Mouse (Mus musculus) kidney, adult 2 months (tissue): ENCODE measurements at regions not wholly inside any gene's neighbourhood (a gene's known extent, or its start where the extent isn't known, plus 50 kb on each side); places are given as distances from the start of the nearest gene placed in this dataset.

Experiments
- DNase-seq: peaks from one replicate; pipeline ENCODE4 v3.0.0; 2021
- H3K27ac ChIP-seq: fragments of 200-500 bp; 2 replicates; pipeline ENCODE4 v1.5.1; 2012; ENCODE audit warnings: low read depth, low read length, control low read depth, inconsistent platforms; ENCODE audit not compliant: insufficient read depth
- H3K27me3 ChIP-seq: fragments of 200-500 bp; replicated peaks from 2 replicates; pipeline ENCODE4 v1.6.1; 2012; ENCODE audit warnings: mild to moderate bottlenecking, moderate library complexity, low read length, inconsistent platforms; ENCODE audit not compliant: control insufficient read depth, insufficient read depth
- H3K36me3 ChIP-seq: fragments of 200-500 bp; 2 replicates; pipeline ENCODE4 v1.6.1; 2012; ENCODE audit warnings: mild to moderate bottlenecking, moderate library complexity, low read length, inconsistent platforms; ENCODE audit not compliant: control insufficient read depth, insufficient read depth
- H3K4me1 ChIP-seq: fragments of 200-500 bp; 2 replicates; pipeline ENCODE4 v1.6.1; 2011; ENCODE audit warnings: low read length; ENCODE audit not compliant: control insufficient read depth, insufficient read depth
- H3K4me3 ChIP-seq: fragments of 200-500 bp; 2 replicates; pipeline ENCODE4 v1.5.1; 2011; ENCODE audit warnings: mild to moderate bottlenecking, low read depth, low read length, control low read depth; ENCODE audit not compliant: insufficient read depth
- CTCF ChIP-seq: fragments of 200-500 bp; conservative IDR thresholded peaks from 2 replicates; pipeline ENCODE4 v1.5.1; 2011; ENCODE audit warnings: low read depth, mild to moderate bottlenecking, control low read depth, low read length, moderate library complexity, mixed read lengths; ENCODE audit not compliant: insufficient read depth, insufficient read length
- POLR2A ChIP-seq: fragments of 200-500 bp; IDR thresholded peaks from one replicate; pipeline ENCODE4 v1.6.1; 2011; ENCODE audit warnings: low read depth, low read length, control low read depth
- WGBS: fragments of 180-500 bp; shearing (Covaris S2); methylation state at CpG from one replicate; pipeline ENCODE4 v1.1.7; 2018; 5-methylcytosine and 5-hydroxymethylcytosine counted together

- no peak overlapping the region for H3K27ac ChIP-seq
Observed at GRCm38 (mm10) chr16:24208118-24208517, 185.2 kb upstream of the Lpp start.

DNA sequence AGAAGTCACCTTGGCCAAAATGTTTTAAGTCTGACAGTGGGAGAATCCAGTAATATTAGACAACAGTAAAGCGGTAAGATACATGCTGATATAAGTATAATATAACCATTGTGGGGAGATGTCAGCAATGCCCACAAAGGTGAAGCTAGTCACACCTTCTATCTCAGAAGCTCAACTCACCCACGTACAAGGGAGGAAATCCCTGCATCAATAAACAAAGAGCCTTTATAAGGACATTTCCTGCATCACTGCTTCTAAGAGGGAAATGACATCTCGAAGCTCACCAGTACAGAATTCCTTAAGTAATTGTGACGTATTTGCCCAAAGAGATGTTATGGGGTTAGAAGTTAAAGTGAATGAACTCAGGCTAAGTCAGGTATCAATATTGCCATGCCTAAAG lies 186.3 kb upstream of the Lpp start:
- H3K36me3 ChIP-seq = no peaks in the 10 kb centered on the region
- H3K4me3 ChIP-seq = no peak overlapping the region
- H3K27me3 ChIP-seq = no peaks in the 10 kb centered on the region
- no peak for DNase-seq
- 72% methylated on average over 4 of the region's 4 CpGs for WGBS
- TF ChIP-seq CTCF (no peak), POLR2A (no peak)
- no peak overlapping the region for H3K27ac ChIP-seq
- no peaks in the 10 kb centered on the region for H3K4me1 ChIP-seq

More at GRCm38 (mm10) chr16:24208118-24208517, 185.2 kb upstream of the Lpp start:
- no peak for DNase-seq
- no peaks in the 10 kb centered on the region for H3K27me3 ChIP-seq
- TF ChIP-seq CTCF (no peak), POLR2A (no peak)
- H3K4me1 ChIP-seq = no peaks in the 10 kb centered on the region
- no peaks in the 10 kb centered on the region for H3K36me3 ChIP-seq
- 96% methylated on average over 2 of the region's 2 CpGs for WGBS
- no peak overlapping the region for H3K4me3 ChIP-seq

DNA sequence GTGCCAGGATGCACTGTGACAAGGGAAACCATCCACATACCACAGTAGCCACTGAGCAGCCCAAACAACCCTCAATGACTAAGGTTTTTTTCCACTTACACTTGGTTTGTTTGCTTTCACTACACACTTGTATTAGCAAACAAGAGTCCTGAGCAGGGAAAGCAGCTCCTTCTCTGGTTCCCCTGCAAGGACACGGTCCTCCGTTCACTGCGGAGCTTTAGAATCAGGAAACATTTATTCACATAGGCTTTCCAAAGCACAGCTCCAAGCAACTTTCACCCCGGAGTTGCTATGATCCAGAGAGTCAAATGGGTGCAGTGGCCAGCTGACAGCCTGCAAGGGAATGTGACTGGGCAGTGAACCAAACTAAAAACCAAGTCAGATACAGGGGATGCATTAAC lies 186.8 kb upstream of the Lpp start:
- no peaks in the 10 kb centered on the region for H3K36me3 ChIP-seq
- no peaks in the 10 kb centered on the region for H3K4me1 ChIP-seq
- whole genome bisulfite sequencing = 49% methylated on average over 4 of the region's 4 CpGs
- no peak overlapping the region for H3K4me3 ChIP-seq
- peak overlapping the region; percentile 63 for H3K27ac ChIP-seq
- no peaks in the 10 kb centered on the region for H3K27me3 ChIP-seq
- DNase-seq = peak; percentile 38
- TF ChIP-seq POLR2A (no peak), CTCF (no peak)

DNA sequence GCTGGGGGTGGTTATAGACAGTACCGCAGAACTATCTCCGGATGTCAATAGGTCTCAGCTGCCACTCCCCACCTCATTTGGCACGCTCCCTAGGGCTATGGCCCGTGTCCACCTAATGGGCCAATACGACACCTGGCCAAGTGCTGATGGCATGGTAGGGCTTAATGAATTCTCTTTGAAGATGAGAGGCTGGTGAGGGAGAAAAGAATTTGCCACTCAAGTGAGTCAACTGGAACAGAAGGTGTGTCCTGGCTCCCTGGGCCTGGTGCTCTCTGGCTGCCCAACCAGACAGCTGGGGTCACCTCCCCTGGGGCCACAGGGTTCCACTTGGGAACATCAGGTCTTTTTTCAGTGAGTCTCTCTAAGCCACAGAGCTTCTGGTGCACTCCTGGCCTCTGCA lies 187.7 kb upstream of the Lpp start:
- Histone ChIP-seq H3K4me1 (no peaks in the 10 kb centered on the region), H3K27me3 (no peaks in the 10 kb centered on the region), H3K4me3 (no peak overlapping the region), H3K36me3 (no peaks in the 10 kb centered on the region), H3K27ac (no peak overlapping the region)
- peak; percentile 71 for DNase-seq
- 48% methylated on average over 5 of the region's 5 CpGs for WGBS
- TF ChIP-seq POLR2A (no peak), CTCF (no peak)

DNA sequence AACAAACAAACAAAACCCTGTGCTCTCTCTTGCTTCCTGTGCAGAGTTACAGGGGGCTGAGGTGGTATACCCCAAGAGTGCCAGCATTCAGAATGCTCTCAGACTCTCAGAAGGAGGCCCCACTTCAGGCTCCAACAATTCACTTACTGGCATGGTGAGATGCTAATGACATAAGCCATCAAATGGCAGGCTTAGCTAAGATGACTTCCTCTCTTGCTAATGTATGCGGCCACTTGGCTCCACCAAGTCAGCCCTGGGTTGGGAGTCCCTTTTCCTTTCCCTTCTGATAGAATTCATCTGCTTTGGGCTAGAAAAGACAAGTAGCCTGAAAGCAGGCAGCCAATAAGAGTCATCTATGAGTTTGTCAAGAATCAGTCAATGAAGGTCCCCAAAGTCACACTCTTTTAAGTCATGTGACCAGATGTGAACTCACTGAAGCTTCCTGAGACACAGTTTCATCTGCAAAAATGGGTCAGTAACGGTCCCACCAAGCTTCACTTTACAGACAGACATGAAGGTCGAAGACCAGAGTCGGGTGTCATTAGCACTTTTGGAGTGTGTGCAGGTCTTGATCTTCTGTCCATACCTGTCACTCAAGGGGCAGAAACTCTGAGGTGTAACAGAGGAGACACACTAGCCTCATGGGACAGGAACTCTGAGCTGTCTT lies 189.1 kb upstream of the Lpp start:
- TF ChIP-seq CTCF (no peak), POLR2A (no peak)
- Histone ChIP-seq H3K36me3 (no peaks in the 10 kb centered on the region), H3K4me1 (no peaks in the 10 kb centered on the region), H3K27ac (no peak overlapping the region), H3K4me3 (no peak overlapping the region), H3K27me3 (no peaks in the 10 kb centered on the region)
- WGBS = 93% methylated on average over 4 of the region's 4 CpGs
- no peak for DNase-seq

DNA sequence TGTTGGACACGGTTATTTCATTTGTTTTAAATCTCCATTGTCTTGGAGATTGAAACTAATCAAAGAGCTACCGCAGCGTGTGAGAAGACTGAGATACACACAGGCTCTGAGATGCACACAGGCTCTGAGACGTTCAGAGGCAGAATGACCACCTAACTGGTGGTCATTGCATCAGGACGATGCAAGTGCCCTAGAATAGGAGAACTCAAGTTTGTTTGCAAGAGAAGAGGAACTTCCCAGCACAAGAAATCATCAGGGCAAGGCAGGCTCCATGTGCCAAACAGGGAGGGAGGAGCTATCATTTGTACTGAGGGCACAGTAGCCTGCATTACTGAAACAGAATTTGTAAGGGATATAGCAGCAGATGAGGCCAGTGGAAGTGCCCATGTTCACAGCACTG lies 190.7 kb upstream of the Lpp start:
- no peak for TF ChIP-seq POLR2A
- TF ChIP-seq CTCF = no peak
- Histone ChIP-seq H3K36me3 (no peaks in the 10 kb centered on the region), H3K27ac (no peak overlapping the region), H3K4me3 (no peak overlapping the region), H3K27me3 (no peaks in the 10 kb centered on the region), H3K4me1 (no peaks in the 10 kb centered on the region)
- 92% methylated on average over 5 of the region's 5 CpGs for WGBS
- DNase-seq = no peak

- WGBS = 78% methylated on average over 7 of the region's 7 CpGs
- Histone ChIP-seq H3K36me3 (no peaks in the 10 kb centered on the region), H3K27ac (no peak overlapping the region), H3K4me3 (no peak overlapping the region), H3K27me3 (no peaks in the 10 kb centered on the region), H3K4me1 (no peaks in the 10 kb centered on the region)
- no peak for TF ChIP-seq CTCF
- TF ChIP-seq POLR2A = no peak
- DNase-seq = no peak
Observed at GRCm38 (mm10) chr16:24201455-24201854, 191.9 kb upstream of the Lpp start.
